Mouse (Mus musculus) kidney, postnatal 25 days (tissue): ENCODE measurements around the gene Atp8a2.
"Not testable (repeated sequence)": the region's sequence is repeated elsewhere in the genome, so short reads cannot be mapped to it uniquely, and the experiment has no call there.

ENCODE experiments used
- DNase-seq, 2 experiments: peaks; one replicate each; pipeline ENCODE4 v3.0.0; 2021; ENCODE audit warnings: mixed read lengths in 2 of 2

Gene Atp8a2

DNA sequence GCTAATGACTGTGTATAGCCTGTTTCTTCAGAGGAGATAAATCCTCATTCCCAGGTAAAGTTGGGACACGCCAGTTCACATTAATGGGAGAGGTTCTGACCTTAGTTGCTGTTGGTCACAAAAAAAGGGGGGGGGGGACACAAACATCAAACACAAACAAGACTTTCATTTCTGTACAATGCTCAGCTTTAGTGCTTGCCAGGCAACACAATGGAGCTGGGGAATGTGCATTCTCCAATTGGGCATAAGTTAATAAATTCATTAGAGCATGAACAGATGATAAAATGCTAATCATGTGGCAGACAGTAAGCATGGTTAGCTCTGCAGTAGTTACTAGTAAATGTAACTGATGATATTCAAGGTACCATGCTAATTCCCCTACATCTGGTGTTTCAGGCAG, 195.2 kb downstream of the Atp8a2 start:
- no peak for DNase-seq

DNA sequence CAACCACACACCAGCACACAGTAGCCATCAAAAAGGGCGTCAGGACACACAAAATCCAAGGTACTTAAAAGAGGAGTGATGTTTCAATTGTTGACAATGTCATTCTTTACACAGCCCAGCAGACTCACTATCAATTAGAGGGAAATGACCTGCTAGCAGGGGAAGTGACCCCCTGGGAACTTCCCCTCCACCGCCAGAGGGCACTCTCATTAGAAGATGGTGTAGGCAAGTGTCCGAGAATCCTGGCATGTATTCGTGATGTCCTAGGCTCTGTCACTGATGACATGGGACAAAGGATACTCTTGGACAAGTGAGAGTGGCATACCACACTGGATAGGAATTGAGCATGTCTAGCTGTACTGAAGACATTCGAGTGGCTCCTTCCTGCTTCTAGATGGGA, 208.1 kb downstream of the Atp8a2 start:
- peak in 1 of 2 experiments; percentile 32 for DNase-seq

DNA sequence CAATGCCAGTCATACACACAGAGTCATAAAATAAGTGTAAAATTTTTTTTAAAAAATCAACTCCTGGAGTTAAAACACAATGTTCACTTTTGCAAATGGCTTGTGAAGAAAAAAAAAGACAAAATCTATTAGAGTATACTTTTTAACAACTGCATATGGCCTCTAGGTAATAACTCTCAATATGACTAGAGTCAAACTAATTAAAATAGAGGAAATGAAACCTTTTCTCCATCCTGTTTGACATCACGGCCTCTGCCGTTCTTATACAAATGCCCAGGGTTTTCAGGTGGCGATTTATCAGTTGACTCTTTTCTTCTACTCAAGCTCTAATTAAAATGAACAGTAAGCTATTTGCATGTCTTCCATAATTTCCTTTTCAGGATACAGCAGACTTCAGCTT, 209.0 kb downstream of the Atp8a2 start:
- DNase-seq: no peak

DNA sequence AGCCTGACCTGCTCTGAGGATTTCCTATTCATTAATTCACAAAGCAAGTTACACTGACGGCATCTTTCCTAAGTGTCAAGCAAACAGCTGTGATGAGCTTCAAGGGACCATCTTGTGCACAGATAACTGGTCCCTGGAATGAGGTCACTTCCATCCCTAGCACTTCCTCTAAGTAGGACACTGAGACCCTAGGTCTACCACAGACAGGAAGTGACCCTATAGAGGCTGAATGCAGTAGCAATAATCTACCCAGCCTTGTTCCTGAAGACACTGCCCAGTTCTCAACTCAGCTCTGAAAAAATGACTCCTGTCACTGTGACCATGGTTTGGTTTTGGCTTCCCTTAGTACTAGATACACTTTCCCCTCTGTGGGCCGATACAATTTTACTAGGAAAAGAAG, 219.0 kb downstream of the Atp8a2 start:
- no peak for DNase-seq

DNA sequence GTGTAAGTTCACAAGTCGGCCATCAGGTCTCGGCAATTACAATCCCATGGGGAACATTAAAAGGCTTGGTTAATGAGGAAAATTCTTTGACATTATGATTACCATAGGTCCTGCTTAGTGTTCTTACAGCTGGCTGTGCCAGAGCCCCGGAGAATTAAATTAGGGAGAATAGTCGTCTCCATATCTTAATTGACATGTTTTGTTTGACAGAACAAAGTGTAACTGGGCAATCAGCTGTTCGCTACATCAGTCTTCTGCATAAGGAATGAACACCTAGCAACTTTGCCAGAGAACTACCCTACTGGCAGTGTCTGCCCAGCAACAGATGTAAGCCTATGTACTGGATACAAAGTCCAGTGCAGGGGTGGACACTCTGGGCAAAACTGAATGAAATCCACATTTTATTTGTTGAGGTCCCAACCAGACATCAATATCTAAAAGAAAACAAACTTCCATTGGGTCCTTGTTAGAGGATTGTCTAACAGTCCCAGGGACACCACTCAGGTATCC, 225.7 kb downstream of the Atp8a2 start:
- DNase-seq: no peak

DNA sequence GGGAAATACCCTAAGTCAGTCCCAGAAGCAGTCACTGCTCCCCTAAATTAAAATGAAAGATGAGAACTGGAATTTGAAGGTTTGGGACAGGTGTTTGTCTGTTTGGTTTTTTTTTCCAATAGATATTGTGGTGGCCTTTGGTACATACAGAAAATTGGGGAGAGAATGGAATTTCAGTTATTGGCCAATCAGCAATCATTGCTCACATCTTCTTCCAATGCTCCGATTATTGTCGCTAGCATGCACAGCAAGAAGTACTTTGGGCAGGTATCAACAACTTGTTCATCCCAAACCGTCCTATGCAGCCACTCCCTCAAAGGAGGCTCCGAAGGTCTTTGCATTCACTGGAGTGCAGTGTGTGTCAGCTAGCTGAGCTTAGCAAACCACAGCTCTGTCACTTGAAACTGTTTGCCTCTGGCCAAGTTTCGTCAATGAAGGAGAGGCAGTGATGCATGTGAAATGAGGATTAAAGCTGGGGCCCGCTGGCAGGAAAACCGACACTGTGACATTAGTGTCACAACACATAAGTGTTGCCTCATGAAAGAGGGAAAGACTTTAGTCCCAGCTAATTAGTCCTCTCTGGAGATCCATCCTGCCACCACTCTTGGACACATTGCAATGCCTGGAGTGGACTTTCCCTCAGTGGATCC, 227.4 kb downstream of the Atp8a2 start:
- DNase-seq: peak; percentile 3 to 39

DNA sequence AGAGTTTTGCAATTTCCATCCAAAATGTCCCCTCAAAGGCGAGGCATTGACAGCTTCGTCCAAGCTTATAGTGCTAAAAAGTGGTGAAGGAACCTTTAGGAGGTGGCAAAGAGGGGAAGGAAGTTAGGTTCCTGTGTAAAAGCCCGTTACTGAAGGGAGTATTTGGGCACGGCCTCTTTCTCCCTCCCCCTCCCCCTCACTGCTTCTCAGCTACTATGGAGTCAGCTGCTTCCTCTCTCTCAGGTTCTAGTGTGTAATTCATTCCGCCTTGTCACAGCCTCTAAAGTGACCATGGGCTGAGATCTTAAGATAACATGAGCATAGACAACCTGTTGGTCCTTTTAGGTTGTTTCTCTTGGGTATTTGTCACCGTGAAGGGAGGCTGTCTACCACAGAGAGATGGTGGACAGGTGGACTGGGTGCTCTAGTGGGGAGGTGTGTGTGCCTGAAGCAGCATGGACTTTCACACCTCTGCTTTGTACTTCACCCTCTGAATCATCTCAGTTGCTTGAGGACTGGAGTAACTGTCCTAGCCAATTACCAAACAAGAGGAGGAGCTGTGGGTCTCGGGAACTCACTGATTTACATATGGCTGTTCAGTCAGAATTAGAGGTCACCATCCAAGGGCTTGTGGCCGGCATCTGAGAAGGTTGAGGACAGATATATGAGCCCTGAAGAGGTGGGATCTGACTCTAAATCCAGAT, 229.0 kb downstream of the Atp8a2 start:
- no peak for DNase-seq

DNA sequence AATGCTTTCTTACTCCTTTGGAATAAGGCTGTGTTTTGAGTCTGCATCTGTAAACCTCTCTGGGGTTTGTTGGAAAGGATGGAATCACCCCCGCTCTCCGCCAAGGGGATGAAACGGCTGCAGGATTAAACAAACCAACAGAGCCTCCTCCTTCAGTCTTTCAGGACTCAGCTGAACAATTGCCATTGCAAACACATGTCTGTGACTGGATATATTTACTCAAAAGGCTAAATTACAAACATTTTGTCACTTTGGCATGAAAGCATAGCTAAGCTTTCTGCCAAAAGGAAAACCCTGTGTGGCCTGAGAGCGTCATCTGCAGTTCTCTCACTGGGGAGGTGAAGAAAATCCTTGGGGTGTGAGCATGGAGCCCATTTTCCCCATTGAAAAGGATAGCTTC, 230.0 kb downstream of the Atp8a2 start:
- no peak for DNase-seq

DNA sequence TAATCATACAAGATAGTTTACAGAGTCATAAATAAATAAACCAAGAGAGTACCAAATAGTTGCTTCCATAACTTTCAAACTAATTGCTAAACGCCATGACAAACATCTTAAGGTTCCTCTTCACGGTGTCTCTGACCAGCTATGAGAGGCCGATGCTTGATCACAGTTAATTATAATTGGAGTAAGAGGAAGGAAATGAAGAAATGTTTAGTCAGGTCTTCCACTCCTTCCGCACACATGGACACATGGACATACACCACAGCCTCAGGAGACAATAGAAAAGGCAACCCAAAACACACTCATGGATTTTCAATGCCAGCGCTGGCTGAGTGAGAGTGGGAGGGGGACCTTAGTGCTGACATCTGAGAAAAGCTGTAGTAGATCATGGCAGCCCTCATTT, 232.4 kb downstream of the Atp8a2 start:
- DNase-seq: no peak

DNA sequence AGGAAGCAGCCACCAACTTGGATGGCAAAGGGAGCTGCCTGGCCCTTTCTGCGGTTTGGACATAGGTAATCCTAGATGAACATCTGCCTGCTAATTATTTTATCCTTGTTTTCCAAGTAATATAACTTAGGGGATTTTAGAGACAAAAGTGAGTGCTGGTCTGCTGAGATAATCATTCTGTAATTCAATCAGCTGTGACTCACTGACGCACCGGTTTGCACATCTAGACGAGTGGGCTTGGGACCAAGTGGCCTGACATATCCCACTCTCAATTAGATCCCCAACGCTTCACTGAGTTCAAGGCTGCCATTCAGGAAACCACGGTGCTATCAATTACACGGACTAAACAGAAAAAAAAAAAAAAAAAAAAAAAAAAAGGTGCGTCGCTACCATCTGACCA, 236.0 kb downstream of the Atp8a2 start:
- DNase-seq: no peak

DNA sequence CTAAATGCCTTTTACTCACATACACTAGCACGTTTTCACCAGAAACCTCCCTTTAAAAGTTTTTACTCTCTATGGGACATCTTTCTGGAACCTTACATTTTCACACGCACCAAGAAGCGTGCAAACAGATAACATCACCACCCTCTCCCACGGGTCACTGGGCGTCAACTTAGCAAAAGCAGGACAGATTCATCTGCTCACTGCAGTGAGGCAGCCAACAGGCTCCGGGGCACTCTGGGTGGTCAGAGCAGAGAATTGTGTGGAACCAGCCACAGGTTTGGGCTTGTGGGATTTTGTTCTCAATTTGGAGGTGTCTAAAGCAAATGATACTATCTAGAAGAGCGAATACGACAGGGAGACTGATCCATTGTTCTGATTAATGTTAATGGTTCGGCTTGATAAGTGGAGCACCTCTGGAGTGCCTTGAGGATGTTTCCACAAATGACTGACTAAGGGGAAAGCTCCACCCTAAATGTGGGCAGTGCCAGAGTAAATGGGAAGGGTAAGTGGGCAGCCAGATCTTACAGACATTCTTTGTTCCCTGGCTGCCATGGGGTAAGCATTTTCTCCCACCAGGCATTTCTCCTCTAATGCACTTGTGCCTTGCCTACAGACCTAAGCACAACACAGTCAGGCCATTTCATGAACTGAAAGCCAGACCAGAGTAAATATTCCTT, 236.6 kb downstream of the Atp8a2 start:
- no peak for DNase-seq

DNA sequence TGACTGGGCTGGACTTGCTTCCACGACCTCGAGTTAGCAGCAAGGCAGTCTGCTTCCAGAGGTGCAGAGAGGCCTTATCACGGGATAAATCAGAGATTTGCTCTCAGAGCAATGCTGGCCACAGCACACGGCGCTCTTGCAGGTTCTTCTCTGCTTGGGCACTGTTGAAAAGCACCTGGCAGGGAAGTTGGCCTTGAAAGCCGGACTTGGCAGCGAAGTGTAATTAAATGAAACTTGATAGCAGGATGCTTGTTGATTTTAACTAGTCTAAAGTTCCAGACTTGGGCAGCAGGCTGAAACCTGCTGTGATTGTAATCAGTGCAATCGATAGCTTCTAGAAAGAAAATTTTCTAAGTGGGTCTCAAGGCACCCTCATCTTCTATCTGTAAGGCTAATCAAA, 237.3 kb downstream of the Atp8a2 start:
- DNase-seq: peak; percentile 12 to 48

DNA sequence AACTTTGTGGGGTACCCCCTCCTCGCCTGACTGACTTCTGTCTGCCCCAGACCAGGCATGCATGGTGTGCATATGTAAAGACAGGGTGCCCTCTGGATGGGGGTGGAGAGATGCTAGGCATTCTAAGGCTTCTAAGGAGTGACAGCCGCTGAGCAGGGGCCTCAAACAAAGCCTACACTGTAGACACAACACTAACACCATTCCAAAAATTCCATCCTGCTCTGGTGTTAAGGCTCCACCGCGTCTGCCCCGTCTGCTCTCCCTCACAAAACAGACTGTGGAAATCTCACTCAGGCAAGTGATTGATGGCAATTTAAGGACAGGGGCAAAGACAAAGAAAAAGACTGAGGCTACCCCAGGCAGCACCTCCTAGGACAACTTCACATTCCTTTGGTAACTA, 247.0 kb downstream of the Atp8a2 start:
- DNase-seq: no peak

DNA sequence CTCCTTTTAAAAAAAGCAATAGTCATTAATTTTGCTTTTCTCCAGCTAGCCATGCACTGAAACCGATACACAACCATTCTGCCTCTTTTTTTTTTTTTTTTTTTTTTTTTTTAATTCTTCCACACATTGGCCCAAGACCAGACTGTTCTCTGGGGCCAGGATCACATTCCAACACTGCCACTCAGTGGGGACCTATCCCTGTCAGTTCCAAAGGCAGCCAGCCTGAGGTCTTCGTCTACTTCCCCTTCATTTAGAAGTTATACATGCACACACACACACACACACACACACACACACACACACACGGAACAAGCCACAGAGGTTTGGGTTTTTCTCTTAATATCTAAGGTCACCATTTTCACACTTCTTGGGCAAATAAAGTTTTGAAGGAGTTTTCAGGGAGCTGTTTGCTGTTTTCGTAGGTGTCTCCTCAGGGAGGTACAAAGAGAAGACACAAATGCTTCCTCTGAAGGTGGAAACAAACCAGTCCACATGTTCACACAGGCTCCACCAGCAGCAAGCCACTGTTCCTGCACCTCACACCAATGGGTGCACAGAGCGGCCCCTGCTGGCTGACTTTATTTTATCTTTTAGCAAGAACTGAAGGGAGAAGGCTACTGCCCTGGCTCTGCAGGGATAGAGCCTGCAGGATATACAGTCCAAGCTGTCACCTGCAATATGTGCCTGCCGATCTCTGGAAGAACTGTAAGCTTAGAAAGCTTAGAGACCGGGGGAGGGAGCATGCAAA, 253.9 kb downstream of the Atp8a2 start:
- peak; percentile 78 to 94 for DNase-seq

DNA sequence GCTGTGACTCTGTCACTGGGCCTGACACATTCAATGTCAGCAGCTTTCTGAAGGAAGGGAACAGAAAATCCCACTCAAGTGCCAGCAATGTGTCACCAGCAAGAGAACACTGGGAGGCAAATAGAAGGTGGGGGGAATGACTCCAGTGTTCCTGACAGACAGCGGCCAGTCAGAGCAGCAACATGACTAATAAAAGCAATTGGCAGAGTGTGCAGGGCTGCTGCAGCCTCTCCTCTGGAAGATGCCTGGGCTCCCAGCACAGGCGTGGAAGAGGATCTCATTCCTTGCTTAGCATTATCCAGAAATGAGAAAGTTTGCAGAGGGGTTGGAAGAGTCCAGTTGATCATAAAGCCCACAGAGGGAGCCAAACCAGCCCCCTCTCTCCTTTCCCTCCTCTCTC, 254.8 kb downstream of the Atp8a2 start:
- DNase-seq: no peak

DNA sequence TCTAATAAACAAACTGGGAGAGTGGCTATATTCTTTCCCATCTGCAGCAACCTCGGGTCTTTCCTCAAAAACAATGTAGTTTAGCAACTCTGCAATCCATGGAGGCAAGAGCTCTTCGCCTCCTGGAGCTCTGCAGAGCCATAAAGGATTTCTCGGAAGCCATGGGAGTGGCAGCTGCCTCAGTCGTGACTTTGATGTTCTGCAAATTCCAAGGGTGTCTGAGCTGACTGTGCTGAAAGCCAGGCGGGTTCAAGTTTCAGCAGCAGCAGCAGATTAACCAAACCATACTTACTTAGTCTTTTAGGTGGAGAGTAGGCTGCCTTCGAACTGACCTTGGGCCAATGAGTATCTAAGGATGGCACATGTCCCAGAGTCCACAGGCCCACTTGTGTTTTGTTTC, 264.6 kb downstream of the Atp8a2 start:
- DNase-seq: no peak

DNA sequence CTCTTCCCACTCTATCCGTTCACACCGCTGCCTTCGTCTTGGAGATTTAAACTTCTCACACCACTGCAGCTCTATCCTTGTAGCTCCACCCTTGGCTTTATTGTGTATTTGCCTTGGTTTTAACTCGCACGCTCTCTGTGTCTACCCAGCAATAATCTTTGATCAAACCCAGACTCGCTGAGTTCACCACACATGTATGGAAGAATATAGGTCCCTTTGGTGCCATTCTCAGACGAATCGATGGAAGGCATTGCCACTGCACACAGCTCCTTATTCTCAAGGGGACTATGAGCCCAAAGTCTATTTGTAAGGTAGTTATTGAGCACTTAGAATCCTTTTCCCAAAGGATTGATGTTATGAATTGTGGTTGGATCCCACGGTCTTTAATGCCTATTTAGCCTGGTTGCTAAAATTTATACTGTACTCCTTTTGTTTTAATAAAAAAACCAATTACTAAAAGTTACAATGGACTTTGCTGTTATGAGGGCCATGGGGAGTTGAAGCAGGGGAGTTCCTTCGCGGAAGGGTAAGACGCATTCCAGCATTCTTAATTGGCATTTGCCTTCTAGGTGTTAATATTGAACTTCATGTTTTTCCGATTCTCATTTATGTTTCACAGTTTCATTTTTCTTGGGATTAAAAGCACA, 265.4 kb downstream of the Atp8a2 start:
- DNase-seq: no peak

DNA sequence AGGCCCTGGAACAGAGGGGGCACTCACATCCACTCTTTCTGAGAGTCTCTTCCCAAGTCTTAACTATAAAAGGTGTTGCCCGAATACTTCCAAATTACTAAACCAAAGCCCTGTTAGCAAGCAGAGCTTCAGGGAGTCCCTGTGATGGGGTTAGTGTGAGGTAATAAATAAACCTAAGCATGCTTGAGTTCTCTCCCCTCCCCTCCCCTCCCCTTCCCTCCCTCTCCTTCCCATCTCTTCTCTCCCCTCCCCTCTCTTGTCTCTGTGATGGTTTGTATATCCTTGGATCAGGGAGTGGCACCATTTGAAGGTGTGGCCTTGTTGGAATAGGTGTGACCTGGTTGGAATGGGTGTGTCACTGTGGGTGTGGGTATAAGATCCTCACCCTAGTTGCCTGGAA, 267.8 kb downstream of the Atp8a2 start:
- not testable (repeated sequence) for DNase-seq

DNA sequence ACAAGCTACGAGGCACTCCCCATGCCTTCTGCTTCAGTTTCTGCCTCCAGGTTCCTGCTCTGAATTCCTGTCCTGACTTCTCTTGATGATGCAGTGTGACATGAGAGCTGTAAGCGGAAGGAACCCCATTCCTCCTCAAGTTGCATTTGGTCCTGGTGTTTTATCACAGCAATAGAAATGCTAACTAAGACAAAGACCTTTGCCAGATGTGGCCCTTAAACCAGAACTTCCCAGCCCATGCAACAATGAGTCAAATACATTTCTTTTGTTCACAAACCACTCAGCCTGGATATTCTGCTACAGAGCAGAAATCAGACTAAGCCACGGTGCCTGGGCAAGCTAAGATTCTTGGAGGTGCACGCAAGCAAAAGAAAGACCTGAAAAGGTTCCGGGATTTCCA, 268.2 kb downstream of the Atp8a2 start:
- DNase-seq: no peak

DNA sequence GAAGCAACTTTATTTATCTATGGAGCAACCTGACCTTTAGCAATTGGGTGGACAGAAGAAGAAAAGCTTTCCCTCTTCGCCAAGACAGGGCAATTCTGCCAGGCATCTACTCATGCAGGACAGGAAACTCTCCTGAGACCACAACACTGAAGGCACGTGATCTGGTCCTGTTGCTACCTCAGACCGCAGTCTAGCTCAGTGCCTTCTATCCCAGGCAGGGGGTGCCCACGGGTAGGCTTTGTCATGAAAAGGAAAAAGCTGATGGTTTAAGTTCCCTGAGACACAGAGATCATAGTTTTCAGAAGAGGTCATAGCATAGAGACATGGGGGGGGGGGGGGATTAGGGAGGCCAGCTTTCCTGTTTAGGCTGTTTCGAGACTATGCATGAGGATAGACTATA, 269.2 kb downstream of the Atp8a2 start:
- DNase-seq: no peak

DNA sequence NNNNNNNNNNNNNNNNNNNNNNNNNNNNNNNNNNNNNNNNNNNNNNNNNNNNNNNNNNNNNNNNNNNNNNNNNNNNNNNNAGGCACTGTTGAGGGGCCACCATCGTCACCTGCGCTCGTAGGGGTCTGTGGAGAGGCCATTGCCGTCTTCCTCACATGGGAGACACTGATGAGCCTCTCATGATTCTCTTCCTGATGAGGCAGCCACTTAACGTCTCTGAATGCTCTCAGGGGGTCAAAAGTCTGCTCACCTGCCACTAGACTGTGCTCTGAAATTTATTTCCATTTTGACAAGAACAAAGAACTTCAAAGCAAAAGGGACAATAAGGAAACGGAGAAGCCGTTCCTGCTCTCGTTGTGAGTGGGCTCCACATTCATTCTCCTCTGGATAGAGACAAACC, 277.1 kb downstream of the Atp8a2 start:
- DNase-seq: no peak

DNA sequence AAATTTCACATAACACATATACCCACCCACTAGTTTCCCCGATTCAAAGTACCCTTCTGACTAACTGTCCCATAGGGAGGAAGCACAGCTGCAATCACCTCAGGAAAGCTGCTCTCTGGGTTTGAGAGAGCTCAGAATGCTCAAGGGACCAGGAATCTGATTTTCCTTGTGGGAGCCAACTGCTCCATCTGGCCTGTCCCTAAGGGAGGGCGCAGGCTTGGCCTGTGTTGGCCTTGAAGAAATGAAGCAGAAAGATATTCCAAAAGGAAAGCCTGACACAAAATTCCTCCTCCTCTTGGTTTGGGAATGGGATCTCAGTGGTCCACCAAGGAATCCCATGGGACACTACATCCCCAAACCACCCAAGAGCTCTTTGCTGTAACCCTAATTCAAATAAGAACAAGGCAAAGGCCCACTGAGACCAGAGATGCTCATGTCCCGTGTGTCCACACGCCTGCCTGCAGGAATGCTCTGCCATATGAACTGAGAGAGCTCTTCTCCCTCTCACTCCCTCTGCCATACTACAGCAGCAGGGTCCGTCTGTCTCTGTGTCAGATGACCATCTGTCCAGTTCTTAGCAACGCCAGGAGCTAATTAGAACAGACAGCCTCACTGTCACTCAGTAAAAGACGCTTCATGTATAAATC, 293.4 kb downstream of the Atp8a2 start:
- DNase-seq: no peak
